Mouse (Mus musculus) brain, adult 10 weeks (tissue): Measurements from ENCODE around the gene Vmn2r15. TPM values are rescaled to one million over a fixed set of nuclear protein-coding genes. Genes with fewer than 3 reads are reported as not detected.

ENCODE experiments used
- polyA plus RNA-seq: library from polyadenylated mRNA; stranded (reverse); fragments of 350-450 nt; fragmentation: Illumina TruSeq; extraction: RNeasy Lipid Tissue Mini Kit (QIAGEN cat#74804); gene quantifications from one replicate; pipeline ENCODE4 v1.2.3, GENCODE M21; 2015; ENCODE audit warnings: low read depth, low replicate concordance

The Vmn2r15 gene
- polyA plus RNA-seq, result not detected

GRCm38 (mm10) chr5:109297544-109297943 is at the start of gene Vmn2r15:
Gene Vmn2r15 (minus strand): TSS chr5:109297644.

GRCm38 (mm10) chr5:109329862-109330261 is 32.4 kb upstream of the Vmn2r15 start, which contains the start of gene Vmn2r16:
Gene Vmn2r16 (plus strand): TSS chr5:109330162.

Other genes starting within 250 kb of the Vmn2r15 start
- gene Vmn2r11, start 238.1 kb downstream of the Vmn2r15 start, polyA plus RNA-seq, result not detected
- not detected for gene Vmn2r12, start 199.7 kb downstream of the Vmn2r15 start, polyA plus RNA-seq
- gene Vmn2r13, start 105.4 kb downstream of the Vmn2r15 start, polyA plus RNA-seq, result not detected
- gene Vmn2r14, start 72.9 kb downstream of the Vmn2r15 start, polyA plus RNA-seq, result not detected
- not detected for gene Vmn2r16, start 32.5 kb upstream of the Vmn2r15 start, polyA plus RNA-seq
- not detected for gene Vmn2r17, start 122.0 kb upstream of the Vmn2r15 start, polyA plus RNA-seq